Mouse (Mus musculus): Measurements from ENCODE around the gene Jakmip3.

DNA sequence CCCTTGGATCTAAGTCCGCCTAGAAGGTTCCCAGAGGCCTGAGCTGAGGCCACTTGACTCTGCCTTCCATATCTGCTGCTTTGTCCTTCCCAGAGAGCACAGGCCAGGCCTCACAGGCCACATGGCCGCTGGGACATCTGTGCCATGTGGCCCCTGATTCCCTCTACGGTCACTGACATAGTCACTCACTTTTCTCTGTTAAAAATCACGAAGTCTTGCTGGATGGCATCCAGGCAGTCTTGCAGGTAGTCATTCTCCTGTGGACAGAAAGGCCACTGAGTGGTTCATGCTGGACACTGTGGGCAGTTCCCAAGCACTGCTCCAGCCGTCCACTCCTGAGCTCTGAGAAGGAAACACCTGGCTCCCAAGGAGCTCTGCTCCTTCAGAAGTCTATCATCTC lies 164.5 kb downstream of the Jakmip3 start:
- TF ChIP-seq POLR2A (IDR thresholded peaks at IDR 0.05; ENCODE audit: control insufficient read depth in 1 of 2, insufficient read depth in 1 of 2, low read depth in 1 of 2, low read length in 2 of 2, poor library complexity in 1 of 2) (no peak), CTCF (IDR thresholded peaks at IDR 0.05 in 2 of 3, conservative IDR thresholded peaks at IDR 0.05 in 1 of 3; ENCODE audit: control insufficient read depth in 1 of 3, insufficient read depth in 1 of 3, low read depth in 2 of 3, low read length in 3 of 3, poor library complexity in 1 of 3, severe bottlenecking in 1 of 3) (no peak), ZKSCAN1 (IDR thresholded peaks at IDR 0.05; ENCODE audit: low read depth, low read length) (no peak), MAFK (IDR thresholded peaks at IDR 0.05; ENCODE audit: borderline replicate concordance, low read depth, low read length) (no peak), MYC (IDR thresholded peaks at IDR 0.05; ENCODE audit: low read depth, low read length) (no peak), EP300 (IDR thresholded peaks at IDR 0.05; ENCODE audit: low read depth in 1 of 2, low read length in 2 of 2) (no peak), MEF2A (IDR thresholded peaks at IDR 0.05; ENCODE audit: extremely low read depth, insufficient replicate concordance, low read depth, low read length, poor library complexity, severe bottlenecking) (no peak)

Measured in MEL (cell line).